Comparison of ENCODE assay signal across 15 mouse cellular contexts in the genomic region with DNA sequence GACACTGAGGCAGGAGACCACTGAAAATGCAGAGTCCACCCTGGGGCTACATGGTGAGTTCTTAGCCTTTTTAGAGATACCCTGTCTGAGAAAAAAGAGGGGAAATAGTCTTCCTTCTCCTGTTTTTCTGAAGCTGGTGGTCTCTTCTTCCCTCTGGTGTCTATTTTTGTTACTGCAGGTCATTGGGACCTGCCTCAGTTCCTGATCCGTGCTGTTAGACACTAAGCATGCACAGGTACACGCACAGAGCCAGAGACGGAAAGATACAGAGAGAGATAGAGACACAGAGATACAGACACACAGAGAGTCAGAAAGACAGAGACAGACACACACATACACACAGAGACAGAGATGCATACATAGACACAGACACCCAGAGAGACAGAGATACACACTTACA. TPM values are rescaled to one million over a fixed set of nuclear protein-coding genes. Genes with fewer than 3 reads are reported as not detected.
DNase-seq lines count a peak whose midpoint lies in the region; ATAC-seq and TF ChIP-seq lines count a peak whose summit lies in the region.
"Had no signal": no experiment of that assay in that cellular context is flagged by ENCODE, and none has a peak within 500 bp of the region (broad histone marks: within the 10 kb centered on the region; RNA-seq: fewer than 3 reads in every experiment).

No protein-coding gene starts in this region.

- no peaks in the 10 kb centered on the region for H3K27me3 ChIP-seq in hindbrain, embryonic 14.5 days (ENCODE audit: control insufficient read depth, insufficient read depth, low read length)
- H3K27me3 ChIP-seq in hindbrain, embryonic 10.5 days (ENCODE audit: insufficient read depth, poor library complexity, severe bottlenecking) = no peaks in the 10 kb centered on the region
- no peaks in the 10 kb centered on the region for H3K27me3 ChIP-seq in lung, embryonic 14.5 days (ENCODE audit: insufficient read depth, low read length)
- H3K27me3 ChIP-seq: heart, embryonic 15.5 days had no signal

- no peaks in the 10 kb centered on the region for H3K36me3 ChIP-seq in hindbrain, embryonic 14.5 days (replicated peaks; ENCODE audit: control insufficient read depth, insufficient read depth)
- no peaks in the 10 kb centered on the region for H3K36me3 ChIP-seq in hindbrain, embryonic 10.5 days
- H3K36me3 ChIP-seq in lung, embryonic 14.5 days (ENCODE audit: insufficient read depth) = no peaks in the 10 kb centered on the region
- H3K36me3 ChIP-seq: heart, embryonic 15.5 days had no signal

- H3K27ac ChIP-seq in hindbrain, embryonic 14.5 days = no peak overlapping the region
- H3K27ac ChIP-seq in hindbrain, embryonic 10.5 days = no peak overlapping the region
- no peak overlapping the region for H3K27ac ChIP-seq in lung, embryonic 14.5 days (ENCODE audit: low read depth)
- H3K27ac ChIP-seq: heart, embryonic 15.5 days had no signal

- H3K9ac ChIP-seq in hindbrain, embryonic 14.5 days = no peak overlapping the region
- H3K9ac ChIP-seq in lung, embryonic 14.5 days = no peak overlapping the region
- H3K9ac ChIP-seq: heart, embryonic 15.5 days had no signal

- peak; percentile 61 for DNase-seq in hindbrain, embryonic 14.5 days (ENCODE audit: low spot score)
- no peak for DNase-seq in hindbrain, embryonic 10.5 days (ENCODE audit: low spot score)
- DNase-seq in lung, embryonic 14.5 days = peak; percentile 47
- no peak for DNase-seq in lung, postnatal 25 days (ENCODE audit: low spot score)
- peak; percentile 35 for DNase-seq in NIH3T3 (ENCODE audit: low read depth)
- DNase-seq in embryo, embryonic 11 days = peak; percentile 7
- DNase-seq: adrenal gland, postnatal 36 days; cerebellum, adult 18-20 months had no signal

- no peaks in the 10 kb centered on the region for H3K9me3 ChIP-seq in hindbrain, embryonic 14.5 days (ENCODE audit: control insufficient read depth, low read length)
- no peaks in the 10 kb centered on the region for H3K9me3 ChIP-seq in hindbrain, embryonic 10.5 days
- no peaks in the 10 kb centered on the region for H3K9me3 ChIP-seq in lung, embryonic 14.5 days (ENCODE audit: low read depth, low read length)
- H3K9me3 ChIP-seq: heart, embryonic 15.5 days had no signal

- TF ChIP-seq CTCF in lung, embryonic 14.5 days (IDR thresholded peaks at IDR 0.05; ENCODE audit: low read depth) = peak; percentile 62

- WGBS in hindbrain, embryonic 14.5 days = 55% methylated on average over 3 of the region's 3 CpGs
- 58% methylated on average over 3 of the region's 3 CpGs for WGBS in hindbrain, embryonic 10.5 days
- 40% methylated on average over 3 of the region's 3 CpGs for WGBS in lung, embryonic 14.5 days

- no peak for ATAC-seq in hindbrain, embryonic 14.5 days (ENCODE audit: low FRiP score)
- ATAC-seq in lung, embryonic 14.5 days (ENCODE audit: insufficient read depth) = no peak
- no peak for ATAC-seq in megakaryocyte progenitor cell, adult 5-6 weeks (replicated peaks; ENCODE audit: poor library complexity)

- H3K4me1 ChIP-seq in hindbrain, embryonic 14.5 days (replicated peaks; ENCODE audit: control insufficient read depth, insufficient read depth, low read length) = no peaks in the 10 kb centered on the region
- H3K4me1 ChIP-seq in hindbrain, embryonic 10.5 days (replicated peaks) = no peaks in the 10 kb centered on the region
- H3K4me1 ChIP-seq in lung, embryonic 14.5 days (ENCODE audit: insufficient read depth) = no peaks in the 10 kb centered on the region
- H3K4me1 ChIP-seq: heart, embryonic 15.5 days had no signal

- H3K4me2 ChIP-seq in hindbrain, embryonic 14.5 days (replicated peaks) = no peak overlapping the region
- no peak overlapping the region for H3K4me2 ChIP-seq in lung, embryonic 14.5 days
- H3K4me2 ChIP-seq: heart, embryonic 15.5 days had no signal

- H3K4me3 ChIP-seq in hindbrain, embryonic 14.5 days (replicated peaks; ENCODE audit: low read length) = no peak overlapping the region
- H3K4me3 ChIP-seq in hindbrain, embryonic 10.5 days = no peak overlapping the region
- no peak overlapping the region for H3K4me3 ChIP-seq in lung, embryonic 14.5 days (ENCODE audit: low read depth, low read length)
- H3K4me3 ChIP-seq: heart, embryonic 15.5 days had no signal

RNA-seq across cellular contexts. Expression of a gene that starts 5.3 kb away (rescaled TPM):
- not detected in 2 replicates for polyA plus RNA-seq in hindbrain, embryonic 14.5 days (2014; fragmentation: Nextera tagmentation; extraction: Ambion mirVana)
- not detected in 2 replicates for polyA plus RNA-seq in hindbrain, embryonic 10.5 days (2016; fragmentation: Nextera tagmentation; extraction: Ambion mirVana)
- not detected in 2 replicates for polyA plus RNA-seq in lung, embryonic 14.5 days (2014; fragmentation: Nextera tagmentation; extraction: Ambion mirVana)
- not detected in 2 replicates for total RNA-seq in megakaryocyte progenitor cell, adult 5-6 weeks (2015)
- total RNA-seq in megakaryocyte progenitor cell, adult 5-6 weeks (2017) = not detected in 2 replicates
- total RNA-seq: adrenal gland, postnatal 36 days; left cerebral cortex, postnatal 10 days; monocyte, adult 5-6 weeks had no signal
- polyA plus RNA-seq: heart, embryonic 15.5 days; kidney, embryonic 14.5 days; liver, embryonic 16.5 days; small intestine, adult 2 months had no signal

RNA-seq across cellular contexts. Expression of a gene that starts 5.8 kb away (rescaled TPM):
- polyA plus RNA-seq in hindbrain, embryonic 14.5 days (2014; fragmentation: Nextera tagmentation; extraction: Ambion mirVana) = 12.4 and 16.7 TPM in 2 replicates
- 6.8 and 9.8 TPM in 2 replicates for polyA plus RNA-seq in hindbrain, embryonic 10.5 days (2016; fragmentation: Nextera tagmentation; extraction: Ambion mirVana)
- 7.8 and 8.4 TPM in 2 replicates for polyA plus RNA-seq in lung, embryonic 14.5 days (2014; fragmentation: Nextera tagmentation; extraction: Ambion mirVana)
- not detected in 2 replicates for total RNA-seq in megakaryocyte progenitor cell, adult 5-6 weeks (2015)
- total RNA-seq in megakaryocyte progenitor cell, adult 5-6 weeks (2017) = not detected in 2 replicates
- total RNA-seq: monocyte, adult 5-6 weeks had no signal

RNA-seq across cellular contexts. Expression of a gene that starts 39.2 kb away (rescaled TPM):
- not detected in 2 replicates for polyA plus RNA-seq in hindbrain, embryonic 14.5 days (2014; fragmentation: Nextera tagmentation; extraction: Ambion mirVana)
- not detected in 2 replicates for polyA plus RNA-seq in hindbrain, embryonic 10.5 days (2016; fragmentation: Nextera tagmentation; extraction: Ambion mirVana)
- polyA plus RNA-seq in lung, embryonic 14.5 days (2014; fragmentation: Nextera tagmentation; extraction: Ambion mirVana) = not detected in 2 replicates
- total RNA-seq in megakaryocyte progenitor cell, adult 5-6 weeks (2015) = not detected in 2 replicates
- total RNA-seq in megakaryocyte progenitor cell, adult 5-6 weeks (2017) = not detected in 2 replicates
- total RNA-seq: left cerebral cortex, postnatal 10 days; monocyte, adult 5-6 weeks had no signal
- polyA plus RNA-seq: heart, embryonic 15.5 days; kidney, embryonic 14.5 days; liver, embryonic 16.5 days; small intestine, adult 2 months had no signal

RNA-seq across cellular contexts. Expression of a gene that starts 49.8 kb away (rescaled TPM):
- not detected in 2 replicates for polyA plus RNA-seq in hindbrain, embryonic 14.5 days (2014; fragmentation: Nextera tagmentation; extraction: Ambion mirVana)
- polyA plus RNA-seq in hindbrain, embryonic 10.5 days (2016; fragmentation: Nextera tagmentation; extraction: Ambion mirVana) = not detected in 2 replicates
- polyA plus RNA-seq in lung, embryonic 14.5 days (2014; fragmentation: Nextera tagmentation; extraction: Ambion mirVana) = not detected in 2 replicates
- total RNA-seq in megakaryocyte progenitor cell, adult 5-6 weeks (2015) = not detected in 2 replicates
- total RNA-seq in megakaryocyte progenitor cell, adult 5-6 weeks (2017) = not detected in 2 replicates
- total RNA-seq: adrenal gland, postnatal 36 days; left cerebral cortex, postnatal 10 days; monocyte, adult 5-6 weeks had no signal
- polyA plus RNA-seq: heart, embryonic 15.5 days; kidney, embryonic 14.5 days; liver, embryonic 16.5 days; small intestine, adult 2 months had no signal

Comparison
In these comparisons a context has a peak if more than half of its experiments do, and no peak if none do; other contexts are left out.
1. DNase-seq: peak in hindbrain, embryonic 14.5 days (single experiment), lung, embryonic 14.5 days (single experiment), NIH3T3 (single experiment) and embryo, embryonic 11 days (single experiment); none in hindbrain, embryonic 10.5 days (single experiment) and lung, postnatal 25 days (single experiment).